Mouse (Mus musculus) liver, embryonic 16.5 days (tissue): ENCODE measurements around the gene Spg7. TPM values are rescaled to one million over a fixed set of nuclear protein-coding genes. Genes with fewer than 3 reads are reported as not detected.
"Not testable (repeated sequence)": the region's sequence is repeated elsewhere in the genome, so short reads cannot be mapped to it uniquely, and the experiment has no call there.

Experiments
- ATAC-seq: fragments of 200-750 bp; cut with Nextera tagmentation; 2 replicates; pipeline ENCODE4 v1.8.0; 2017; ENCODE audit warnings: low read depth, mild to moderate bottlenecking, moderate number of reproducible peaks, moderate library complexity
- H3K27ac ChIP-seq: fragments of 300-500 bp; sonication (generic); 2 replicates; pipeline ENCODE4 v1.5.1; 2014; ENCODE audit warnings: mild to moderate bottlenecking, low read length
- H3K27me3 ChIP-seq: fragments of 300-500 bp; sonication (generic); 2 replicates; pipeline ENCODE4 v1.6.1; 2014; ENCODE audit warnings: low read depth, low read length, mixed read lengths; ENCODE audit not compliant: control insufficient read depth, insufficient read depth
- H3K36me3 ChIP-seq: fragments of 300-500 bp; sonication (generic); 2 replicates; pipeline ENCODE4 v1.6.1; 2014; ENCODE audit warnings: mild to moderate bottlenecking; ENCODE audit not compliant: control insufficient read depth, insufficient read depth
- H3K4me1 ChIP-seq: fragments of 300-500 bp; sonication (generic); 2 replicates; pipeline ENCODE4 v1.6.1; 2014; ENCODE audit warnings: low read depth, low read length, mixed read lengths; ENCODE audit not compliant: control insufficient read depth
- H3K4me2 ChIP-seq: fragments of 300-500 bp; sonication (generic); 2 replicates; pipeline ENCODE4 v1.6.1; 2014; ENCODE audit warnings: low read depth, low read length, mixed read lengths
- H3K4me3 ChIP-seq: fragments of 300-500 bp; sonication (generic); 2 replicates; pipeline ENCODE4 v1.5.1; 2014; ENCODE audit warnings: low read depth, mild to moderate bottlenecking, low read length
- H3K9ac ChIP-seq: fragments of 300-500 bp; sonication (generic); 2 replicates; pipeline ENCODE4 v1.6.1; 2014; ENCODE audit warnings: low read depth, low read length
- H3K9me3 ChIP-seq: fragments of 300-500 bp; sonication (generic); replicated peaks from 2 replicates; pipeline ENCODE4 v1.6.1; 2016; ENCODE audit warnings: low read length; ENCODE audit not compliant: control insufficient read depth
- WGBS: fragments of 180-500 bp; shearing (Covaris S2); extraction: QIAGEN DNeasy Blood & Tissue Kit; methylation state at CpG from one replicate; pipeline ENCODE4 v1.1.7; 2014; ENCODE audit not compliant: insufficient replicate concordance; 5-methylcytosine and 5-hydroxymethylcytosine counted together
- polyA plus RNA-seq: library from polyadenylated mRNA; unstranded; fragments of >200 nt; fragmentation: Nextera tagmentation; extraction: Ambion mirVana; gene quantifications from 2 replicates; pipeline ENCODE4 v1.2.1, GENCODE M21; 2015

The Spg7 gene
- polyA plus RNA-seq, 1 experiment from 2014 or later = 20.7 TPM

GRCm38 (mm10) chr8:123024226-123024625 lies 38.5 kb upstream of the Spg7 start:
- Histone ChIP-seq H3K4me3 (no peak overlapping the region), H3K27ac (no peak overlapping the region), H3K9me3 (no peaks in the 10 kb centered on the region), H3K9ac (no peak overlapping the region), H3K36me3 (no peaks in the 10 kb centered on the region), H3K4me1 (peaks cover 30% of the 10 kb centered on the region), H3K4me2 (no peak overlapping the region), H3K27me3 (no peaks in the 10 kb centered on the region)
- 88% methylated on average over 2 of the region's 2 CpGs for WGBS
- no peak for ATAC-seq

GRCm38 (mm10) chr8:123025951-123026351 lies 36.8 kb upstream of the Spg7 start:
- peaks cover 27% of the 10 kb centered on the region for H3K4me1 ChIP-seq
- H3K9me3 ChIP-seq = no peaks in the 10 kb centered on the region
- H3K4me2 ChIP-seq = no peak overlapping the region
- no peak for ATAC-seq
- no peaks in the 10 kb centered on the region for H3K36me3 ChIP-seq
- H3K27me3 ChIP-seq = no peaks in the 10 kb centered on the region
- no peak overlapping the region for H3K9ac ChIP-seq
- no peak overlapping the region; the same call in 1 of the 2 replicates for H3K27ac ChIP-seq
- no peak overlapping the region for H3K4me3 ChIP-seq
- WGBS = 59% methylated on average over 3 of the region's 3 CpGs

- WGBS = 62% methylated on average over 8 of the region's 8 CpGs
- no peak overlapping the region for H3K27ac ChIP-seq
- no peaks in the 10 kb centered on the region for H3K9me3 ChIP-seq
- H3K27me3 ChIP-seq = no peaks in the 10 kb centered on the region
- no peak overlapping the region for H3K4me3 ChIP-seq
- H3K36me3 ChIP-seq = no peaks in the 10 kb centered on the region
- H3K4me1 ChIP-seq = peaks cover 36% of the 10 kb centered on the region
- H3K4me2 ChIP-seq = no peak overlapping the region
- ATAC-seq = no peak
- no peak overlapping the region for H3K9ac ChIP-seq
Measured at GRCm38 (mm10) chr8:123027786-123028185, 35.0 kb upstream of the Spg7 start.

DNA sequence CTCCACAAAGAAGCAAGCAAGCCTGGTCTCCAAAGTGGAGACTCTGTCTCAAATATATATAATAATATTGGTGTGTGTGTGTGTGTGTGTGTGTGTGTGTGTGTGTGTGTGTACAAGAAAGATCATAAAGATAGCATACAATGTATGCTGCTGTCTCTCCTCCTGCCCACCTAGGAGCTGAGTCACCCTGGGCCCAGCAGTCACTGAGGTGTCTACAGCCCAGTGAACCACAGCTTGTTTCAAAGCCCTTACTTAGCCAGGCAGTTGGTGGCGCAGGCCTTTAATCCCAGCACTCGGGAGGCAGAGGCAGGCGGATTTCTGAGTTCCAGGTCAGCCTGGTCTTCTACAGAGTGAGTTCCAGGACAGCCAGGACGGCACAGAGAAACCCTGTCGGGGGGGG lies 32.7 kb upstream of the Spg7 start:
- H3K9ac ChIP-seq, H3K4me2 ChIP-seq, H3K4me3 ChIP-seq, H3K27me3 ChIP-seq, H3K9me3 ChIP-seq, H3K36me3 ChIP-seq, ATAC-seq, H3K27ac ChIP-seq: not testable (repeated sequence)
- peaks cover 45% of the 10 kb centered on the region for H3K4me1 ChIP-seq
- WGBS = 55% methylated on average over 5 of the region's 5 CpGs

- WGBS = 49% methylated on average over 7 of the region's 7 CpGs
- Histone ChIP-seq H3K27ac (peak overlapping the region; percentile 4; the same call in 1 of the 2 replicates), H3K4me2 (no peak overlapping the region), H3K9ac (no peak overlapping the region), H3K9me3 (no peaks in the 10 kb centered on the region), H3K4me3 (no peak overlapping the region), H3K4me1 (peaks cover 50% of the 10 kb centered on the region), H3K36me3 (no peaks in the 10 kb centered on the region), H3K27me3 (no peaks in the 10 kb centered on the region)
- peak; percentile 30; the same call in 1 of the 2 replicates for ATAC-seq
Measured at GRCm38 (mm10) chr8:123031321-123031978, 31.3 kb upstream of the Spg7 start.

DNA sequence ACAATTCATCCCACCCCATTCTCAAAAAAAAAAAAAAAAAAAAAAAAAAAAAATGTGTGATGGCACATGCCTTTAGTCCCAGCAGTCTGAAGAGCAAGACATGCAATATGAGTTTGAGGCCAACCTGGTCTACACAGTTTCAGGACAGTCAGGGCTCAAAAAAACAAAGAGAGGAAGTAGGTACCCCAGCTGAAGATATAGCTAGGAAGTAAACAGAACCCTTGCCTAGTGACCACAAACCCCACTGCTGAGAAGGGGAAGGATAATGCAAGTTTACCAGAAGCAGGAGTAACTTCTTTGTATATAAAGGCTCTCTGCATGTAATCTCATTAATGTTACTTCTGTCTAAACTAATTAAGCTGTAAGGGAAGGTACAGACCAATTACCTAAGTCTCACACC lies 30.0 kb upstream of the Spg7 start:
- Histone ChIP-seq H3K27ac (peak overlapping the region; percentile 60), H3K36me3 (no peaks in the 10 kb centered on the region), H3K4me3 (no peak overlapping the region), H3K27me3 (no peaks in the 10 kb centered on the region), H3K4me1 (peaks cover 63% of the 10 kb centered on the region), H3K9me3 (no peaks in the 10 kb centered on the region), H3K9ac (no peak overlapping the region), H3K4me2 (no peak overlapping the region)
- ATAC-seq = no peak

GRCm38 (mm10) chr8:123033431-123033830 lies 29.3 kb upstream of the Spg7 start:
- Histone ChIP-seq H3K4me1 (peaks cover 67% of the 10 kb centered on the region), H3K27me3 (no peaks in the 10 kb centered on the region), H3K36me3 (no peaks in the 10 kb centered on the region), H3K4me2 (0 out of 2 replicates have a peak overlapping the region, but pooled peaks have one; percentile 15), H3K9me3 (no peaks in the 10 kb centered on the region), H3K27ac (peak overlapping the region; percentile 68), H3K4me3 (no peak overlapping the region), H3K9ac (no peak overlapping the region)
- ATAC-seq = no peak

DNA sequence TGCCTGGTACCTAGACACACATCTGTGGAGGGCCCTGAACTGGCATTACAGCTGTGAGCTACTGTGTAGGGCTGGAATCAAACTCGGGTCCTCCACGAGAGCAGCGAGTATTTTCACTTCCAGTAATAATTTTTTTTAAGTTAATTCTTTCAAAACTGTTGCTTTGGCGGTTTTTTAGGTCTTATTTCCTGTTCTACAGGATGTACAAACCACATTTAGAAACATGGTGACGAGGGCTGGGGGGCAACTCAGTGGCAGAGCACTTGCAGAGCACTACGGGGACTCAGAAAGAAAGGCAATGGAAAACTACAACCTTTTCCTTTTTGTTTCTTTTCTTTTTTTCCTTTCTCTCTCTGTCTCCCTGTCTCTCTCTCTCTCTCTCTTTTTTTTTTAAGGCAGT lies 28.6 kb upstream of the Spg7 start:
- H3K36me3 ChIP-seq = no peaks in the 10 kb centered on the region
- H3K4me1 ChIP-seq = peaks cover 72% of the 10 kb centered on the region
- WGBS = 24% methylated on average over 6 of the region's 6 CpGs
- H3K9ac ChIP-seq = no peak overlapping the region
- peak overlapping the region; percentile 38 for H3K27ac ChIP-seq
- 0 out of 2 replicates have a peak overlapping the region, but pooled peaks have one; percentile 2 for H3K4me2 ChIP-seq
- no peak for ATAC-seq
- H3K27me3 ChIP-seq = no peaks in the 10 kb centered on the region
- H3K4me3 ChIP-seq = no peak overlapping the region
- H3K9me3 ChIP-seq = no peaks in the 10 kb centered on the region

GRCm38 (mm10) chr8:123036956-123037355 lies 25.8 kb upstream of the Spg7 start:
- WGBS = 8% methylated on average over 3 of the region's 3 CpGs
- Histone ChIP-seq H3K4me2 (peak overlapping the region; percentile 33), H3K9me3 (no peaks in the 10 kb centered on the region), H3K27me3 (no peaks in the 10 kb centered on the region), H3K36me3 (no peaks in the 10 kb centered on the region), H3K27ac (peak overlapping the region; percentile 86), H3K4me3 (no peak overlapping the region), H3K9ac (no peak overlapping the region), H3K4me1 (peaks cover 74% of the 10 kb centered on the region)
- ATAC-seq = peak; percentile 86
